Mouse (Mus musculus) left cerebral cortex, postnatal 14 days (tissue): ENCODE results near the gene Gm21190. TPM values are rescaled to one million over a fixed set of nuclear protein-coding genes. Genes with fewer than 3 reads are reported as not detected.
"Not testable (repeated sequence)": the region's sequence is repeated elsewhere in the genome, so short reads cannot be mapped to it uniquely, and the experiment has no call there.

Experiments used
- DNase-seq, 2 experiments: peaks; one replicate each; pipeline ENCODE4 v3.0.0; 2021 to 2022; ENCODE audit warnings: low spot score in 2 of 2, mixed read lengths in 1 of 2
- intact Hi-C: fragments of 180-260 bp; cut with DNase I; formaldehyde crosslinking; loops from one replicate; pipeline ENCODE4 v1.15.1; 2025
- long read RNA-seq, 2 experiments: library from polyadenylated mRNA; stranded (forward); transcript quantifications; one replicate each; pipeline ENCODE4 v2.0.0; 2021
- total RNA-seq, 2 experiments: library from RNA; stranded (reverse); gene quantifications; 2 replicates each; pipeline ENCODE4 v1.2.3; 2021

The Gm21190 gene
- not detected for total RNA-seq
- long read RNA-seq, experiment 1: 0 reads
- long read RNA-seq, experiment 2: 0 reads

DNA sequence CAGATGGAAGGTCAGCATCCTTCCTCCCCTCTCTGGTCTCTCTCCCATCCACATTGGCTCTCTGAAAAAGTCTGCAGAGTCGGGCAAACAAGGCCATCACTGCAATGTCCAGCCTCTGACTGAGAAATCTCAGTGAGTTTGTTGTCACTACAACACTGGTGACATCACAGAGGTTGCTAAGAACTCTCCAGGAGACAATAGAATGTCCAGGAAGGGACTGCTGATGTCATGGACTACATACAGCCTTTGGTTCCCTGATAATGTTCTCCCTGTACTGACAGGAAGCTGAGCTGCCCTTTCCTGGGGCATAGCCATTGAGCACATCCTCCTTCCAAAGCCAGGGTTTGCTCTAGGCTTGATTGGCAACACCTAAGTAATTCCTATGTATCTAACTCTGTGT, at the start of gene Gm21190:
Gm21190 (minus strand) TSS at position 101 of the 400 bp plus-strand sequence.
- DNase-seq, intact Hi-C loops: not testable (repeated sequence)

DNA sequence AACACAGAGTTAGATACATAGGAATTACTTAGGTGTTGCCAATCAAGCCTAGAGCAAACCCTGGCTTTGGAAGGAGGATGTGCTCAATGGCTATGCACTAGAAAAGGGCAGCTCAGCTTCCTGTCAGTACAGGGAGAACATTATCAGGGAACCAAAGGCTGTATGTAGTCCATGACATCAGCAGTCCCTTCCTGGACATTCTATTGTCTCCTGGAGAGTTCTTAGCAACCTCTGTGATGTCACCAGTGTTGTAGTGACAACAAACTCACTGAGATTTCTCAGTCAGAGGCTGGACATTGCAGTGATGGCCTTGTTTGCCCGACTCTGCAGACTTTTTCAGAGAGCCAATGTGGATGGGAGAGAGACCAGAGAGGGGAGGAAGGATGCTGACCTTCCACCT, 48.0 kb upstream of the Gm21190 start, which contains the start of gene Gm21083:
Gm21083 (plus strand) TSS at position 301 of the 400 bp plus-strand sequence.
- DNase-seq, intact Hi-C loops: not testable (repeated sequence)

DNA sequence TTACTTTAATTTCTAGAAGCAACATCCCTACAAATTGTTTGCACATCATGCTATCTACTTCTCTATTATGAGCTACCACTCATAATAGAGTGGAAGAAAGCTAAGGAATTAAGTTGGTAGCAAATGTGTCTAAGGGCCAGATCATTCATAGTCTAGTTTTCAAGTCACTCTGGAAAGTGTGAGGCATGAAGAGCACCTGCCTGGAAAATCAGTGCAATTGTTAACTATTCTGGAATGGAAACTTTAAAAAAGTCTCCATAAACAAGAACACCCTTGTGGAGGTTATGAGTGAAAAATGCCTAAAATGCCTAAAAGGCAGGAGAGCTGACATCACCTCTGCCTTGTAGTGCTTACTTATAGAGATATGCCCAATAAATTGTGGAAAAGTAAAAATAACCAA, 44.7 kb upstream of the Gm21190 start:
- intact Hi-C loops, DNase-seq: not testable (repeated sequence)

DNA sequence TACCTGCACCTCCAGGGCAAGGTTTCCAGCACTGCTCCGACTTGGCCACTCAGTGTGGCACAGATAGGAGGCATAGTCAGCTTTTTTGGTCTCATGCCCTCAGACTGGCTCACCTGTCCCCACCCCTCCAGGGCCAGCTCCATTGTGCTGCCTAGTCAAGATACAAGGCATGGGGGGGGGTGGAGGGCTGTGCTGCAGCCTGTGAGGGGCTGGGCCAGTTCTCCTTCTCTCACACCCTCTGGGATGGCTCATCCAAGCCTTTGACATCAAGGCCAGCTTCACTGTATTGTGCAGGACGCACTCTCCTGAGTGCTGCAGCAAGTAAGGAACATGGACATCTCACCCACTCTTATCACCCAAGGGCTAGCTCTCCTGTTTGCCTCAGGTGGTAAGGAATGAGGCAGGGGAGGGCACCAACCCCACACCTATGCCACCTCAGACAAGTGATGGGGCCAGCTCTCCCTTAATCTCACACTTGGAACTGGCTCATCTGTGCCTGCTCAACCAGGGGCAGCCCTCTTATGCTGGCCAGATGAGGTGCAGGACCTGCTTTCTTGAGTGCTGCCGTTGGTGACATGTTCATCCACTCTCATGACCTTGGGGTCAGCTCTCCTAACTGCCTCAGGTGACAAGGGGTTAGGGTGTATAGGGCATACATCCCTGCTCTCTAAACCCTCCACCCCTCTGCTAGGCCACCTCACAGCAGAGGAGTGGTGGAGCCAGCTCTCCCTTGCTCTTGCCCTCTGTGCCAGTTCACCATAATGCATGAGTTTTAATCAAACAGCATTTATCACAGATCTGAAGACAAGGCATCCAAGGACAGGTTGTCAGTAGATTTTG, 32.6 kb upstream of the Gm21190 start:
- DNase-seq, intact Hi-C loops: not testable (repeated sequence)

DNA sequence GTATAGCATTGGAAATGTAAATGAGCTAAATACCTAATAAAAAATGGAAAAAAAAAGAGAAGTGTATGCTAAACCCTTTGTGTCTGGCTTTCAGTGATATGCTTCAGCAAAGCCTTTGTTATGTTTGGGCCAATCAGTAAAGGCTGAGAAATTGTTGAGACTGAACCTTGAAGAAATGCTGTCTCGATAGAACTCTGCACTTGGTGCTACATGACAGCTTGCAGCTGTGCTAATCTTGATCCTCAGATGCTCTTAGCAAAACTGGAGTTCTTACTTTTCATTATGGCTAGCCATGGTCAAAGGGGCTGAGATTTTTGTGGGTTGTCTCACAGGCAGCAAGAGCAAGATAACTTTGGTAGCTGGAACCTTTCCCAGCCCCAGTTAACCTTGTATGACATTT, 29.6 kb upstream of the Gm21190 start:
- DNase-seq, intact Hi-C loops: not testable (repeated sequence)

DNA sequence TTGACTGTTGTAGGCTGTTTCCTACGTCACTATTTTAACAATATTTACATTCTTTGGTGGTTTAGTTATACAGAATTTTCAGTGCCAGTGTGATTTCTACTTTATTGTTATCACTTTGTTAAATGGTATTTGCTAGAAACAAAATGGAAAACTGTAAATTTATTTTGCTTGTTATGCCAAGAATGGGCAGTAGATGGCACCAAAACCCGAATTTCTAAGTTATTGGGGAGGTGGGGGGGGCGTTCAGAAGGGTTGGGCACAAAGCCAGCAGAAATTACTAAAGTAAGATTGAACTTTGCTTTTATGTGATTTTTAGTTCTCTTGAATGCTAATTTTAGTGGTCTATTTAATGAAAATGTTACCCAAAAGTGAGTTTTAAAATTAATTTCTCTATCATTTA, 20.6 kb upstream of the Gm21190 start:
- intact Hi-C loops: not testable (repeated sequence)
- DNase-seq: peak in 1 of 2 experiments; percentile 6

DNA sequence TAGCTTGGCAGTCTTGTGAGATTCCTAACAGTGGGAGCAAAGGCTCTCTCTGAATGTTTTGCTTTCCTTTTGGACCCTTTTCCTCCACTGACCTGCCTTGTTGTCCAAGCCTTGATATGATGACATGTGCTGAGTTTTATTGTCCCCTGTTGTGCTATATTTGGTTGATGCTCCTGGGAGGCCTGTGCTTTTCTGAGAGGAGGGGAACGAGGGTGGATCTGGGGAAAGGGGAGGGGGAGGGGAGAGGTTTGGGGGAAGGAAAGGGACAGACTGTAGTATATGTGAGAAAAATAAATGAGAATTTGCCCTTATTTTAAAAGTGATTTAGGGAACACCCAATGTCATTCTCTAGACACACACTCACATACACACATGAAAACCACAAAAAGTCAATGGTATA, 20.1 kb upstream of the Gm21190 start:
- intact Hi-C loops, DNase-seq: not testable (repeated sequence)

DNA sequence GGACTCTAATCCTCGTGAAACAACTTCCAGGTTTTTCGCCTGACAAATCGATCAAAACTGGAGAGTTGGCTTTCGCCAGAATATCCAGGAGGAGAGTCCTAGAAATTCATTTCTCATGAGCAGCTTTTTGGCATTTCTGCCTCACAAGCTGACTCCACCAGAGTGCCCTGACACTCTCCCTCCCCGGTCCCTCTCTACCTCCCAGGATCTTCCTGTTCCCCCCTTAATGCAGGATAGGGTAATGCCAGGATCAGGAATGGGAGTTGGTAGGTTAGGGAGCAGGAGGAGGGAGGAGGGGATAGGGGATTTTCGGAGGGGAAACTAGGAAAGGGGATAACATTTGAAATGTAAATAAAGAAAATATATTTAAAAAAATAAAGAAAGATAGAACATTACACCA, 19.6 kb upstream of the Gm21190 start:
- DNase-seq, intact Hi-C loops: not testable (repeated sequence)

DNA sequence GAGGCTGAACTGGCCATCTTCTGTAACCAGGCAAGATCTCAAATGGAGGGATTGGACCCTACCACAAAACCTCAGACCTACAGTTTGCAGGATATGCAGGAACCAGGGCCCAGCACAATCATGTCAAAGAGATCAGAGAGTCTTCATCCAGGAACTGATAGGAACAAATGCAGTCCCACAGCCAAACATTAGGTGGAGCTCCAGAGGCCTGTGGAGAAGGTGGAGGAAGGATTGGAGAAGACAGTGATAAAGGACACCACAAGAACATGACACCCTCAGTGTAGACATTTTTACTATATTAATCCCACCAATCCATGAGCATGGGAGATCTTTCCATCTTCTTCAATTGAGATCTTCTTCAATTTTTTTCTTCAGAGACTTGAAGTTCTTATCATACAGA, 6.6 kb downstream of the Gm21190 start:
- intact Hi-C loops: not testable (repeated sequence)

DNA sequence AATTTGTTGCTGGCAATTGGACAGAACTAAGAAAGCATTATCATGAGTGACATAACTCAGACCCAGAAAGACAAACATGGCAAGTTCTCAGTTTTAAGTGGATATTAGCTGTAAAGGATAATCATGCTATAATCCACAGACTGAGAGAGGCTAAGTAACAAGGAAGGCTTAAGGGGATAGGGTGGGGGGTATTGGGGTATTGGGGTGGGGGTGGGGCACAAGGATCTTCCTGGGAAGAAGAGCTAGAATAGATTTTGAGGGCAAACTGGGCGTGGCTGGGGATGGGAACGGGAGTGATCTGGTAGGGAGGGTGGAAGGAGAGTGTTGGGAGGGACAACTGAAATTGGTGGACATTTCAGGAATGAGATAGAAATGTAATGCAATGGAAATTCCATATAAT, 7.0 kb downstream of the Gm21190 start:
- intact Hi-C loops, DNase-seq: not testable (repeated sequence)

More for the DNA sequence above, 6.6 kb downstream of the Gm21190 start:
- DNase-seq: not testable (repeated sequence)

DNA sequence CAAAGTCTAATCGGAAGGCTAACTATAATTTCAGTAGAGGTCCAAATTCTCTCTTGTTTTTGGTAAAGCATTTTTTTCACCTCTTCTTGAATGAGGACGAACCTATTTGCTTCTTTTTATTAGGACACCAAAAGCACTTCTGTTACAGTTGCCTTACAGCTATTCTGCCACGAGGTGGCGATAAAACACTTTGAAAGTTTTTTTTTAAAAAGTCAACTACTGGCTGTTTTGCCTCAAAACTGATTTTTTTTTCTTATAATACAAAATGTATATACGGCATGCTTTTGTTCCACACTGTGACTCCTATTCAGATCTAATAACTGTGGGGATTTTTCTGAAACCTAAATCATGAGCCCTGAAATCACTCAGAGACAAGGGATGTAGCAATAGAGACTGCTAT, 8.6 kb downstream of the Gm21190 start:
- peak; percentile 38 to 49 for DNase-seq
- intact Hi-C loops: not testable (repeated sequence)

DNA sequence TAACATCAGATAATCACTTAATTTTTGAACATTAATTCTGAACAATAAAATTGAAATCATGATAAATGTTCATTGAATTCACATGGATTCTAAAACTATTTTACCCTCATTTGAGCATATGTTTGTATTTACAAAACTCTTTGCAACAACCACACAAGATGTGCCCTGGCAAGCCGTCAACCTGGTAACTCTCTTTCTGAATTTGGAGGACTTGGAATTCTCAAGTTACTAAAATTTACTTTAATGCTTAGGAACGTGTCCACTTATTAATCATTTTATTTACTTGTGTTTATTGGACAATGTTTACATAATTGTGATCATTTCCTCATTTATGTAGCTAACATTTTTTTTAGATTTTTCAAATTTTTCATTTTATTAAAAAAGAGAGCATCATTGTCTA, 11.9 kb downstream of the Gm21190 start:
- intact Hi-C loops, DNase-seq: not testable (repeated sequence)

DNA sequence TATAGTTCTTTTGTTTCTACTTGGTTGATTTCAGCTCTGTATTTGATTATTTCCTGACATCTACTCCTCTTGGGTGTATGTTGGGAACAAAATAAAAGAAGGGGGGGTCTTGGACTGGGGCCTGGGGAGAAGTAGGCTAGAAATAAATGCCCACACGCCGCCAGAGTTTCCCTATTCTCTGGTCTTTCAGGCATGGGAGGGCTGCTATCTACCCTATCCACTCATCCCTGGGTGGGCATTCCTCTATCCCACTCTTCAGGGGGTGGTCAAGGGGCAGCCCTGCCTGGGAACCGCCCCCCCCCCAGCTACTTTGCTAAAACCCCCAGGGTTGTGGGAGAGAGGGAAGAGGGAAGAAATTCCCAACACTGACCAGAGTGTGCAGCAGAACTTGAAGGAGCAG, 16.8 kb downstream of the Gm21190 start:
- intact Hi-C loops, DNase-seq: not testable (repeated sequence)

DNA sequence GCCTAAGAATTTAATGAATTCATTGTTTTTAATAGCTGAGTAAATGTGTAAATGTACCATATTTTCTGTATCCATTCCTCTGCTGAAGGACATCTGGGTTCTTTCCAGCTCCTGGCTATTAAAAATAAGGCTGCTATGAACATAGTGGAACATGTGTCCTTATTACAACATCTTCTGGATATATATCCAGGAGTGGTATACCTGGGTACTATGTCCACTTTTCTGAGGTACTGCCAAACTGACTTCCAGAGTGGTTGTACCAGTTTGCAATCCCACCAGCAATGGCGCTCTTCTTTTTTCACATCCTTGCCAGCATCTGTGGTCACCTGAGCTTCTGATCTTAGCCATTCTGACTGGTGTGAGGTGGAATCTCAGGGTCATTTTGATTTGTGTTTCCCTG, 19.1 kb downstream of the Gm21190 start:
- intact Hi-C loops, DNase-seq: not testable (repeated sequence)

DNA sequence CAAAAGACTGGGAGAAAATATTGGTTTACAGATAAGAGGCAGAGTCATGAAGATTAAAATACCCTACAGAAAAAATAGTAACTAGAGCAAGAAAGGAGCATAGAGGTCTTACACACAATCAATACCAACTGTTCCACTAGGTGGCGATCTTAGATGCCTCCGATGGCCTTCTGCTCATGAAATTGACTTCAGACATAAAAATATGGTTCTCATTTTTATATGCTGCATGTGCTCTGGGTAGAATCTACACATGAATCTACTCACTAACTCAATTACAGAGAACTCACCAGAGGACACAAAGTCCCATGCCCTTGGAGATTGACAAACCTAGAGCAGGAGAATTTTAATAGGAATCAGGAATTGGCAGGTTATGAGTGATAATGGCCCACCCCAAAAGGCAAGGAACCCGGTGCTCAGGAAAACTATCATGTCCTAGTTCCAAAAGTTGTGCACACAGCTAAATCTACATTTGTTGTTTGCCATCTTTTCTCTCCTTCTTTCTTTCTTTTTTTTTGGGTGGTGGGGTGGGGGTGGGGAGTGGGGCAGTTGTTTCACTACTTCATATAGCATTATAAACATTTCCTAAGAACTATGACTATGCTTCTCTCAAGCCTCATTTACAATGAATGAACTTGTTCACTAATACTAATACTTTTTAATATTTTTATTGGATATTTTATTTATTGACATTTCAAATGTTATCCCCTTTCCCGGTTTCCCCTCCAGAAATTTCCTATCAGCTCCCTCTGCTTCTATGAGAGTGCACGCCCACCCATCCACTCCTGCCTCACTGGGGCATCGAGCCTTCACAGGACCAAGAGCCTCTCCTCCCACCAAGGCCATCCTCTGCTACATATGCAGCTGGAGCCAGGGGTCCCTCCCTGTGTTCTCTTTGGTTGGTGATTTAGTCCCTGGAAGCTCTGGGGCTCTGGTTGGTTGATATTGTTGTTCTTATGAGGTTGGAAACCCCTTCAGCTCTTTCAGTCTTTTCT, 20.3 kb downstream of the Gm21190 start:
- intact Hi-C loops, DNase-seq: not testable (repeated sequence)

DNA sequence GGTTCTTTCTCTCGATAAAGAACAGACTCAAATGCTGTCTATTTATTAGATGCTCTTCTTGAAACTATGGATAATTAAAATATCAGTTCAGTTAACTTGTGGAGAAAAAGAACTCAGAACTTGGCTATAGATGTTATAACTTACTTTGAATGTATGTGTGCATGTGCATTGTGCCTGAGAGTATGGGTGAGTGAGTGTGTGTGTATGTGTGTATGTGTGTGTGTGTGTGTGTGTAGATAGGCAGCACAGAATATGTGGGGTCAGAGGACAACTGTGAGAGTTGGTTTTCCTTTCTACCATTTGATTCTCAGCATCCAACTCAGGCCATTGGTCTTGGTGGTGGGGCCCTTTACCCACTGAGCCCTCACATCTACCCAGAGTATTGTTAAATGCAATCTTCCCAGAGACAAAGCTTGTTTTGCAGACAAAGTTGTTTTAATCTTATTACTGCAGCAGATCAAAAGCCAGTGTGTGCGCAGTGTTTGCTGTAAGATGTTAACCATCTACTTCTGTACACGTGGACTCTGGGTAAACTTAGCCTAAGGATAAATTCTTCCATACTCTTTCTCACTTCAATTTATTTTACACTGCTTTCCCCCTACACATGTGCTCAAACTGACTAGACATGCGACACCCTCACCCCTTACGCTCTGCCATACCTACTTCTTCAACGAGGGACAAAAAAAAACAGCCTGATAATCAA, 21.1 kb downstream of the Gm21190 start:
- intact Hi-C loops, DNase-seq: not testable (repeated sequence)

DNA sequence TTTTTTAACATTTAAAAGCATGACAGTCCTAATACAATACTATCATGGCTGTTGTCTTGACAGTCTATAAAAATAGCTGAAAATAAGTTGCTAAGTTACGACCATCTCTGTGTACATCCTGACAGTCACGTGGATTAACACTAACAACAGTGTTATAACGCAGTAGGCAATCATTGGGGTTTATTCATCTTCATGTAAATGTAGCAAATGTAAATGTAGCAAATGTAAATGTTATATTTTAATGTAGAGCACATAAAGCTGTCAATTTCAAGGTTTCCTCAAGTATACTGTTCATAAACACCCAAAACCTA, 21.8 kb downstream of the Gm21190 start:
- intact Hi-C loops: no loop called here
- no peak for DNase-seq

DNA sequence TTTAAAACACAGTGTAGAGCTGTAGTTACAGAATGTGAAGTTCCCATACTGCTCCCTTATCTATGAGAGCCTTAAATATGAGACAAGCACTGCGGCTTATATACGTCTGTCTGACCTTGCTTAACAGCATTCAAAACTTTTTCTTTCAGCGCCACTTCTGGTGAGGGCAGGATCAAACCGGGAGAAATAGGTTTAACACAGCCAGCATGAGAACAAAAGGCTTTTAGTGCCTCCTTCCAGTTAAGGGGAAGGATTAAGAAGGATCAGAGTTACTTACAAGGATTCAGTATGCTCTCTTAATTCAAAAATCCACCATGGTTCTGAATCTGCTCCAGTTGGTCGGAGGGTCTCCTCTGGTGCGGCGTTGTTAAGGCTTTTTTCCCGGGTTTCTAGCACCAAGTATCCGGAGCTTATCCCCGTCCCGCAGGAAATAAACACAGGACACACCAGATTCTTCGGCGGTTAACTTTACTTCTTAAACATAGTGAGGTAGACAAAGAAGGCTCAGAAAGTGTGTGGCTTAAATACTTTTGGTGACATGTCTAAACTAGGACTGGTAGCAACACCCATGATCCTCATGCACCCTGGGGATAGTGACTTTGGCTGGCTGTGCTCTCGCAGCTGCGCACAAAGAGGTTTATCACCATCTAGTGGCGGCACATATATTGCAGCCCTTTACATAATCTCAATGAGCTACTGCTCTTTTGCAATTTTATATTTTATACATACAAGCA, 22.3 kb downstream of the Gm21190 start:
- intact Hi-C loops: no loop called here
- DNase-seq: peak; percentile 50 to 64
